Mouse (Mus musculus): Measurements from ENCODE around the gene BC107364. TPM values are rescaled to one million over a fixed set of nuclear protein-coding genes. Genes with fewer than 3 reads are reported as not detected.
"Not testable (repeated sequence)": the region's sequence is repeated elsewhere in the genome, so short reads cannot be mapped to it uniquely, and the experiment has no call there.

BC107364 gene
- polyA plus RNA-seq, 2 experiments: not detected

DNA sequence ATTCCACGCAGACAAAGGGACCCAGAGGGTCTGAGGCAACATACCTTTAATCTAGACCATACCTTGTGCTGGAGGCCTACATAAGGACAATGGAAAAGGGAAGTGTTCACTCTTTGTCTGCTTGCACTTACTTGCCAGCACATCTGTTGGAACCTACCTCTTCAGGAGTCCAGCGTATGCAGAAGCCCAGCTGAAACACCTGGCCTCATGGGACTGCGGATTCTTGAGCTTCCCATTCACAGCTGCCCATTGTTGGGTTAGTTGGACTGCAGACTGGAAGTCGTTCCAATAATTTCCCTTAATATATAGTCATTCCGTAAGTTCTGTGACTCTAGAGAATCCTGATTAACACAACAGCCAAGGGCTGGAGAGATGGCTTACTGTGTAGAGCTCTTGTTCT is 20.0 kb upstream of the BC107364 start:
- ATAC-seq (ENCODE audit: low FRiP score, low read depth): no peak
- H3K27me3 ChIP-seq (ENCODE audit: control insufficient read depth, insufficient read depth, low read length): peaks cover 30% of the 10 kb centered on the region
- no peak for TF ChIP-seq POLR2A (IDR thresholded peaks at IDR 0.05; ENCODE audit: borderline replicate concordance, extremely low read depth, insufficient read depth, insufficient read length)
- H3K27ac ChIP-seq (replicated peaks; ENCODE audit: low read depth, low read length): no peak overlapping the region
- 85% methylated on average over 5 of the region's 5 CpGs for WGBS
- H3K9ac ChIP-seq (ENCODE audit: low read depth, low read length, severe bottlenecking): no peak overlapping the region
- no peaks in the 10 kb centered on the region for H3K36me3 ChIP-seq (ENCODE audit: control insufficient read depth, insufficient read depth, low read length)
- DNase-seq (ENCODE audit: low spot score): no peak
- H3K4me2 ChIP-seq (replicated peaks; ENCODE audit: low read depth, low read length, severe bottlenecking): no peak overlapping the region
- H3K4me3 ChIP-seq (replicated peaks; ENCODE audit: low read length): no peak overlapping the region
- no peaks in the 10 kb centered on the region for H3K9me3 ChIP-seq (ENCODE audit: control insufficient read depth, low read length)
- peaks cover 5% of the 10 kb centered on the region for H3K4me1 ChIP-seq (ENCODE audit: control insufficient read depth, insufficient read depth, low read length)

DNA sequence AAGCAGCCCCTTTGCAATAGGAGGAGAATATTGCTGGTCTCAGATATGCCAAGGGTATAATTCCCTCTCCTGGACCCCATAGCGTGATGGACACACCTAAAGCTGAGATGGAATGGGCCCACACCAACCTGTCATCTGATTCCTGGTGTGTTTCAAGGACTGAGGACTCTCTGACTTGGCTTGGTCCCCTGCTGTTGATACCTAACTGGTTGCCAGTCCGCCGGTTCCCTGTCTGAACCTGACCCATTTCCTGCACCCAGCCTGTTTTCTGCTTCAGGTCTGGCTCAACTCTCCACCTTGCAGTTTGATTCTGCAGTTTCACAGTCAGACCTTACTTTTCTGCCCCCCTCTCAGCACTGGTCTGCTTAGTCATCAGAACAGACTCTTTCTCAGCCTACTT is 17.5 kb upstream of the BC107364 start:
- Histone ChIP-seq H3K27ac (replicated peaks; ENCODE audit: low read depth, low read length) (no peak overlapping the region), H3K9me3 (ENCODE audit: control insufficient read depth, low read length) (no peaks in the 10 kb centered on the region), H3K36me3 (ENCODE audit: control insufficient read depth, insufficient read depth, low read length) (no peaks in the 10 kb centered on the region), H3K9ac (ENCODE audit: low read depth, low read length, severe bottlenecking) (no peak overlapping the region), H3K4me3 (replicated peaks; ENCODE audit: low read length) (no peak overlapping the region), H3K4me2 (replicated peaks; ENCODE audit: low read depth, low read length, severe bottlenecking) (no peak overlapping the region), H3K4me1 (ENCODE audit: control insufficient read depth, insufficient read depth, low read length) (peaks cover 3% of the 10 kb centered on the region; the same call in 1 of the 2 replicates), H3K27me3 (ENCODE audit: control insufficient read depth, insufficient read depth, low read length) (peaks cover 11% of the 10 kb centered on the region)
- ATAC-seq (ENCODE audit: low FRiP score, low read depth) (no peak), DNase-seq (ENCODE audit: low spot score) (no peak)
- TF ChIP-seq POLR2A (IDR thresholded peaks at IDR 0.05; ENCODE audit: borderline replicate concordance, extremely low read depth, insufficient read depth, insufficient read length): no peak
- 80% methylated on average over 3 of the region's 3 CpGs for whole genome bisulfite sequencing

DNA sequence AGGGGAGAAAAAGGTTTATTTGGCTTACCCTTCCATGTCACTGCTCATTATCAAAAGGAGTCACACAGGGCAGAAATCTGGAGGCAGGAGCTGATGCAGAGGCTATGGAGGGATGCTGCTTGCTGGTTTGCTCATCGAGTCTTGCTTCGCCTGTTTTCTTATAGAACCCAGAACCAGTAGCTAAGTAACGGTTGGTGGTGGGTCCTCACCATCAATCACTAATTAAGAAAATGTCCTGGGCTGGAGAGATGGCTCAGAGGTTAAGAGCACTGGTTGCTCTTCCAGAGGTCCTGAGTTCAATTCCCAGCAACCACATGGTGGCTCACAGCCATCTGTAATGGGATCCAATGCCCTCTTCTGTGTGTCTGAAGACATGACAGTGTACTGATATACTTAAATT is 16.2 kb upstream of the BC107364 start:
- not testable (repeated sequence) for H3K36me3 ChIP-seq (ENCODE audit: control insufficient read depth, insufficient read depth, low read length); H3K27ac ChIP-seq (replicated peaks; ENCODE audit: low read depth, low read length); H3K4me1 ChIP-seq (ENCODE audit: control insufficient read depth, insufficient read depth, low read length); H3K9me3 ChIP-seq (ENCODE audit: control insufficient read depth, low read length); H3K27me3 ChIP-seq (ENCODE audit: control insufficient read depth, insufficient read depth, low read length); DNase-seq (ENCODE audit: low spot score); H3K9ac ChIP-seq (ENCODE audit: low read depth, low read length, severe bottlenecking); H3K4me3 ChIP-seq (replicated peaks; ENCODE audit: low read length); H3K4me2 ChIP-seq (replicated peaks; ENCODE audit: low read depth, low read length, severe bottlenecking); ATAC-seq (ENCODE audit: low FRiP score, low read depth)
- WGBS: 89% methylated on average over 3 of the region's 3 CpGs

DNA sequence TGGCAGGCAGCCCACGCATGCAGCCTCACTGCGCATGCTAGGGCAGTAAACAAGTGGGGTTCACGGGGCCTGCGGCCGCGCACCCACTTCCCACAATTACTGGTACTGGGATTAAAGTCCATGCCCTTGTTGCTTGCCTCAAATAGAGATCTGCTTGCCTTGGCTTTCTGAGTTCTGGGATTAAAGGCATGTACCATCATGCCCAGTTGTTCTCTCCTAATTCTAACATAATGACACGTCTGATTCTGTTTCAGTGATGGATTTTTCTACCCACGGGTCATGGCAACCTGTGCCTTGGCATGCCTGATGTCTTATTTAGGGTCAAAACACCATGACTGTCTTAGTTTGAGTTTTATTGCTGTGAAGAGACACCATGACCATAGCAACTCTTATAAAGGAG is 15.5 kb upstream of the BC107364 start:
- H3K4me2 ChIP-seq (replicated peaks; ENCODE audit: low read depth, low read length, severe bottlenecking): no peak overlapping the region
- no peak overlapping the region for H3K9ac ChIP-seq (ENCODE audit: low read depth, low read length, severe bottlenecking)
- 85% methylated on average over 8 of the region's 8 CpGs for WGBS
- no peak overlapping the region for H3K4me3 ChIP-seq (replicated peaks; ENCODE audit: low read length)
- peaks cover 3% of the 10 kb centered on the region for H3K27me3 ChIP-seq (ENCODE audit: control insufficient read depth, insufficient read depth, low read length)
- no peaks in the 10 kb centered on the region for H3K9me3 ChIP-seq (ENCODE audit: control insufficient read depth, low read length)
- ATAC-seq (ENCODE audit: low FRiP score, low read depth) (no peak), DNase-seq (ENCODE audit: low spot score) (no peak)
- peaks cover 3% of the 10 kb centered on the region; the same call in 1 of the 2 replicates for H3K4me1 ChIP-seq (ENCODE audit: control insufficient read depth, insufficient read depth, low read length)
- TF ChIP-seq POLR2A (IDR thresholded peaks at IDR 0.05; ENCODE audit: borderline replicate concordance, extremely low read depth, insufficient read depth, insufficient read length): no peak
- no peak overlapping the region for H3K27ac ChIP-seq (replicated peaks; ENCODE audit: low read depth, low read length)
- no peaks in the 10 kb centered on the region for H3K36me3 ChIP-seq (ENCODE audit: control insufficient read depth, insufficient read depth, low read length)

DNA sequence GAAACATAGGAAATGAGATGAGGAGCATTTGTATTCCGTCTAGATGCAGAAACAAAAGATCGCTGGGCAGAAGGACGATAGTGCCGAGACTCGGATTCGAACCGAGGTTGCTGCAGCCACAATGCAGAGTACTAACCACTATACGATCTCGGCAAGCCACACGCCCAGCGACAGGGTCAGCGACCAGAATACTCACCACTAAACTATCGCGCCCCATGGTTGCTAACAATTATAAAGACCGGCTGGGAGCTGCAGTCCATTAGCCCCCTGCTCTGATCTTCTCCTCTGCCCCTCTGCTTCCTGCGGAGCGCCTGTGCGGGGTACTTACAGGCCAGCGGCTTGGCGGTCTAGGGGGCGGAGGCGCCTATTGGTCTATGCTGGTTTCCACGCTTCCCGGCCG is 11.8 kb upstream of the BC107364 start:
- Histone ChIP-seq H3K27ac (replicated peaks; ENCODE audit: low read depth, low read length) (no peak overlapping the region), H3K9ac (ENCODE audit: low read depth, low read length, severe bottlenecking) (no peak overlapping the region), H3K4me2 (replicated peaks; ENCODE audit: low read depth, low read length, severe bottlenecking) (0 out of 2 replicates have a peak overlapping the region, but pooled peaks have one; percentile 18), H3K9me3 (ENCODE audit: control insufficient read depth, low read length) (no peaks in the 10 kb centered on the region), H3K4me1 (ENCODE audit: control insufficient read depth, insufficient read depth, low read length) (peaks cover 3% of the 10 kb centered on the region; the same call in 1 of the 2 replicates), H3K36me3 (ENCODE audit: control insufficient read depth, insufficient read depth, low read length) (no peaks in the 10 kb centered on the region), H3K27me3 (ENCODE audit: control insufficient read depth, insufficient read depth, low read length) (peaks cover 3% of the 10 kb centered on the region), H3K4me3 (replicated peaks; ENCODE audit: low read length) (no peak overlapping the region)
- ATAC-seq (ENCODE audit: low FRiP score, low read depth) (no peak), DNase-seq (ENCODE audit: low spot score) (peak; percentile 5)
- no peak for TF ChIP-seq POLR2A (IDR thresholded peaks at IDR 0.05; ENCODE audit: borderline replicate concordance, extremely low read depth, insufficient read depth, insufficient read length)
- 8% methylated on average over 25 of the region's 25 CpGs for WGBS

DNA sequence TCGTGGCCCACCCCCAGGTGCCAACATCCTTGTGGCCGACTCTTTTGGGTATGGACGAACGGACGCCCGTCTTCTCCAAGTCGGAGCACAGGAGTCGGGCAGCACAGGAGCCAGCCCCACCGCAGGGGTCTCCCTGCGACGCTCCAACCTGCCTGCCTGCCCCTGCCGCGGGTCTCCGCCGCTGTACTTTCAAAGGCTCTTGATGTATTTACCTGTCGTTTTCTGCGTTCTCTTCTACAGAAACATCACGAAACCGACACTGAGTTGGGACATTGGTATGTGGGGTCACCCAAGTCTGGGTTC is 8.4 kb upstream of the BC107364 start:
- peak; percentile 13; the same call in 1 of the 2 replicates for ATAC-seq (ENCODE audit: low FRiP score, low read depth)
- H3K9me3 ChIP-seq (ENCODE audit: control insufficient read depth, low read length); H3K27ac ChIP-seq (replicated peaks; ENCODE audit: low read depth, low read length); H3K4me1 ChIP-seq (ENCODE audit: control insufficient read depth, insufficient read depth, low read length); H3K4me3 ChIP-seq (replicated peaks; ENCODE audit: low read length); H3K9ac ChIP-seq (ENCODE audit: low read depth, low read length, severe bottlenecking); H3K4me2 ChIP-seq (replicated peaks; ENCODE audit: low read depth, low read length, severe bottlenecking); DNase-seq (ENCODE audit: low spot score); H3K36me3 ChIP-seq (ENCODE audit: control insufficient read depth, insufficient read depth, low read length); H3K27me3 ChIP-seq (ENCODE audit: control insufficient read depth, insufficient read depth, low read length): not testable (repeated sequence)
- WGBS: no CpG with 5 or more reads among the region's 19 CpGs

DNA sequence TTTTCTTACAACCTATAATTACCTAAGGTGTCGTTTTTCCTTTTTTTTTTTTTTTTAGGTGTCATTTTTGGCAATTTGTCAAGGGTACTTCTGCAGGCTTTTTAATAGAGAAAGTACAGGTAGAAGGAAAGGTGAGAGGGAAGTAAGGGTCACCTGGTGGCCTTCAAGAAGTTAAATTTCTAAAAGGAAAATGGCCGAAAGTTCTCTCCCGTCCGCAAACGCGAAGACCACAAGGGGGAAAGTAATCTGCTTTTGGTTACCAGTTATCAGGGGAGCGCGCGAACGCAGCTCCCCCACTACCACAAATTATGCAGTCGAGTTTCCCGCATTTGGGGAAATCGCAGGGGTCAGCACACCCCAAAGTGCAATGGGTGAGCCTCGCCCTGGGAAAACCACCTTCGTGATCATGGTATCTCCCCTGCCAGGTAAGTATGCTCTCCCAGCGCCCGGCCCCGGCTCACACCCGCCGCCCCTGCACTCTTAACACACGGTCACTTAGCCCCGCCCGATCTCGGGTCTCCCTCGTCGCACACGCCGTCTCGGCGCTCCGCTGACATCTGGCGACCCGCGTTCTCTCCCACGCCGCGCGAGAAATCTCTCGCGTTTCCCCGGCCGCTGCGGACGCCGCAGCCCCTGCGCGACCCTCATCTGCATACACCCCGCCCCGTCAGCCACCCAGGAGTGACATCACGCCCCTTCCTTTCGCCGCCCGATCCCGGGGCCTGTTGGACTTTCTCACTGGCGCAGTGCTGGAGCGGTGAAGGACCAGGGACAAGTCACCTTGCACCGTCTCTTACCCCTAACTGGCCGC is 7.9 kb upstream of the BC107364 start:
- H3K4me3 ChIP-seq (replicated peaks; ENCODE audit: low read length); H3K4me1 ChIP-seq (ENCODE audit: control insufficient read depth, insufficient read depth, low read length); H3K9me3 ChIP-seq (ENCODE audit: control insufficient read depth, low read length); H3K36me3 ChIP-seq (ENCODE audit: control insufficient read depth, insufficient read depth, low read length); H3K27ac ChIP-seq (replicated peaks; ENCODE audit: low read depth, low read length); DNase-seq (ENCODE audit: low spot score); H3K4me2 ChIP-seq (replicated peaks; ENCODE audit: low read depth, low read length, severe bottlenecking); H3K27me3 ChIP-seq (ENCODE audit: control insufficient read depth, insufficient read depth, low read length); H3K9ac ChIP-seq (ENCODE audit: low read depth, low read length, severe bottlenecking): not testable (repeated sequence)
- ATAC-seq (ENCODE audit: low FRiP score, low read depth): peak; percentile 88
- WGBS: 0% methylated on average over 1 of the region's 58 CpGs

DNA sequence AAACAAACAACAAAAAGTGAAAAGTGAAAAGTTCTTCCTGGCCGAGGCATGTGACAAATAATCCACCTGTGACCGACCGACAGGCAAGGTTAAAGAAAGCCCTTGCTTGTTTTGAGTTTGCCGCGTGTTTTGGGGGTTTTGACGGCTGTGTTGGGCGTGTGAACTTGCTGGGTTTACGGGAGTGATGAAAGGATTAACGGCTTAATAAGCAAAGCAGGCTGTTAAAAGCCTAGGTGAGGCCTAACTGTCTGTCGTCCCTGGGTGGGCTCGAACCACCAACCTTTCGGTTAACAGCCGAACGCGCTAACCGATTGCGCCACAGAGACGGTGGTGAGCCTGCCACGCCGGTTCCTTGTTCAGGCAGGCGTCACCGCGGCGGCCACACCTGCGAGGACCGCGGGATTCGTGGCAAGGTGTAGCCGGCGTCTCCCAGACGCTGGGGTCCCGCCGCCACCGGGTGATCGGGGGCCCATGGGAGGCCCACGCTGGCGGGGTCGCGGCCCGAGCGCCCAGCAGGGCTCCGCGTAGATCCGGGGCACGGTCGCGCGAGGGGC is 6.9 kb upstream of the BC107364 start:
- not testable (repeated sequence) for H3K4me2 ChIP-seq (replicated peaks; ENCODE audit: low read depth, low read length, severe bottlenecking); DNase-seq (ENCODE audit: low spot score); H3K9me3 ChIP-seq (ENCODE audit: control insufficient read depth, low read length); H3K36me3 ChIP-seq (ENCODE audit: control insufficient read depth, insufficient read depth, low read length); H3K4me3 ChIP-seq (replicated peaks; ENCODE audit: low read length); H3K4me1 ChIP-seq (ENCODE audit: control insufficient read depth, insufficient read depth, low read length); H3K27ac ChIP-seq (replicated peaks; ENCODE audit: low read depth, low read length); ATAC-seq (ENCODE audit: low FRiP score, low read depth); H3K9ac ChIP-seq (ENCODE audit: low read depth, low read length, severe bottlenecking); H3K27me3 ChIP-seq (ENCODE audit: control insufficient read depth, insufficient read depth, low read length)
- WGBS: no CpG with 5 or more reads among the region's 48 CpGs
